Mouse (Mus musculus) lung, embryonic 15.5 days (tissue): Measurements from ENCODE around the gene Id1. TPM values are rescaled to one million over a fixed set of nuclear protein-coding genes. Genes with fewer than 3 reads are reported as not detected.

Source experiments
- ATAC-seq: fragments of 200-750 bp; cut with Nextera tagmentation; 2 replicates; pipeline ENCODE4 v1.8.0; 2017; ENCODE audit warnings: moderate number of reproducible peaks, borderline replicate concordance; ENCODE audit not compliant: low FRiP score, low TSS enrichment; ENCODE audit errors: extremely low read depth
- H3K27ac ChIP-seq: fragments of 300-500 bp; sonication (generic); 2 replicates; pipeline ENCODE4 v1.5.1; 2015; ENCODE audit warnings: moderate library complexity, mild to moderate bottlenecking, inconsistent platforms
- H3K27me3 ChIP-seq: fragments of 300-500 bp; sonication (generic); 2 replicates; pipeline ENCODE4 v1.6.1; 2015; ENCODE audit warnings: inconsistent platforms
- H3K36me3 ChIP-seq: fragments of 300-500 bp; sonication (generic); 2 replicates; pipeline ENCODE4 v1.6.1; 2015; ENCODE audit warnings: inconsistent platforms
- H3K4me1 ChIP-seq: fragments of 300-500 bp; sonication (generic); 2 replicates; pipeline ENCODE4 v1.6.1; 2015; ENCODE audit warnings: inconsistent platforms
- H3K4me2 ChIP-seq: fragments of 300-500 bp; sonication (generic); 2 replicates; pipeline ENCODE4 v1.6.1; 2015; ENCODE audit warnings: inconsistent platforms, mild to moderate bottlenecking, moderate library complexity
- H3K4me3 ChIP-seq: fragments of 300-500 bp; sonication (generic); 2 replicates; pipeline ENCODE4 v1.5.1; 2015; ENCODE audit warnings: mild to moderate bottlenecking, inconsistent platforms
- H3K9ac ChIP-seq: fragments of 300-500 bp; sonication (generic); 2 replicates; pipeline ENCODE4 v1.6.1; 2015; ENCODE audit warnings: inconsistent platforms
- H3K9me3 ChIP-seq: fragments of 300-500 bp; sonication (generic); 2 replicates; pipeline ENCODE4 v1.6.1; 2016; ENCODE audit warnings: inconsistent platforms
- WGBS: fragments of 180-500 bp; shearing (Covaris S2); methylation state at CpG from one replicate; pipeline ENCODE4 v1.1.7; 2015; 5-methylcytosine and 5-hydroxymethylcytosine counted together
- polyA plus RNA-seq: library from polyadenylated mRNA; unstranded; fragments of >200 nt; fragmentation: Nextera tagmentation; extraction: Ambion mirVana; gene quantifications from 2 replicates; pipeline ENCODE4 v1.2.1, GENCODE M21; 2015

Id1 gene
- polyA plus RNA-seq, 1 experiment from 2014 or later: 143 TPM

DNA sequence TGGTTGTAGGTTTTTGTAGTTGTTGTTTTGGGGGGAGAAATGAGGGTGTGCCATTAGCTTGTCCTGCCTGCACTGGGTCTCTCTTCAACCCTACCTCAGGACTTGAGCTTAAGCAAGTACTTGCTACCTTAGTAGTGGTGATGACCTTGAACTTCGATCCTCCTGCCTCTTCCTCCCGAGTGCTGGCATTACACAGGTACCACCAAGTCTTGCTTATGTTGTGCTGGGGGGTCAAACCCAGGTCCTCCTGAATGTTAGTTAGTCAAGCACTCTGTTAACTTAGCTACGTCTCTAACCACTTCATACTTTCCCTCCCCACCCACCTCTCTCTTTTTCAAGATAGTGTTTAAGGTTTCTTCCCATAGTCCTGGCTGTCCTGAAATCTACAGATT is 11.7 kb upstream of the Id1 start:
- H3K9ac ChIP-seq: peak overlapping the region; percentile 43; the same call in 1 of the 2 replicates
- H3K9me3 ChIP-seq: no peaks in the 10 kb centered on the region
- peak overlapping the region; percentile 71 for H3K4me2 ChIP-seq
- H3K27me3 ChIP-seq: 0 out of 2 replicates have a peak, but pooled peaks cover 4% of the 10 kb centered on the region
- H3K4me3 ChIP-seq: peak overlapping the region; percentile 38; the same call in 1 of the 2 replicates
- no peaks in the 10 kb centered on the region for H3K36me3 ChIP-seq
- WGBS: 55% methylated on average over 3 of the region's 3 CpGs
- H3K4me1 ChIP-seq: peaks cover 55% of the 10 kb centered on the region
- H3K27ac ChIP-seq: peak overlapping the region; percentile 52
- ATAC-seq: no peak

DNA sequence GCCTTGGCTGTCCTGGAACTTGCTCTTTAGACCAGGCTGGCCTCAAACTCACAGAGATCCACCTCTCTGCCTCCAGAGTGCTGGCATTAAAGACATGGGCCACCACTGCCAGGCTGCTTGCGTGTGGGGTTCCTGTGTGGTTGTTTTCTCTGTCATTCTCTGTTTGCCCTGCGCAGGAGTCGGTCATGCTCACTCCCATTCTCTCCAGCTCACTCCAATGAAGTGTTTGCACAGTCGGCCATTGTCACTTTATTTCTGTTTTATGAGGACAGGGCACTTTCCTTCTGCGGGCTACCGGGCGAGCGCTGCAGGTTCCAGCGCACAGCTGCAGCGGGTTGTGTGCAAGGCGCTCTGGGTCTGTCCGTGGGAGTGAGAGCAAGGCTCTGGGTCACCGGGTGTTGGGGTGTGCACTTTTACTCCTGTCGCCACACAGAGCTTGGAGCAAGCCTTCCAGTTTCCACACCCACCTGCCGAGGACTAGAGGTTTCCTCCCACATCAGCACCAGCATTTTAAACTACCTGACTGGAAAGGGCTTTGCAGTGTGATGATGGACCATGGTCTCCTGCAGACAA is 10.8 kb upstream of the Id1 start:
- Histone ChIP-seq H3K36me3 (no peaks in the 10 kb centered on the region), H3K9me3 (no peaks in the 10 kb centered on the region), H3K27me3 (0 out of 2 replicates have a peak, but pooled peaks cover 4% of the 10 kb centered on the region), H3K4me3 (no peak overlapping the region), H3K4me2 (peak overlapping the region; percentile 24), H3K9ac (no peak overlapping the region), H3K27ac (peak overlapping the region; percentile 59), H3K4me1 (peaks cover 64% of the 10 kb centered on the region)
- 53% methylated on average over 15 of the region's 15 CpGs for WGBS
- no peak for ATAC-seq

DNA sequence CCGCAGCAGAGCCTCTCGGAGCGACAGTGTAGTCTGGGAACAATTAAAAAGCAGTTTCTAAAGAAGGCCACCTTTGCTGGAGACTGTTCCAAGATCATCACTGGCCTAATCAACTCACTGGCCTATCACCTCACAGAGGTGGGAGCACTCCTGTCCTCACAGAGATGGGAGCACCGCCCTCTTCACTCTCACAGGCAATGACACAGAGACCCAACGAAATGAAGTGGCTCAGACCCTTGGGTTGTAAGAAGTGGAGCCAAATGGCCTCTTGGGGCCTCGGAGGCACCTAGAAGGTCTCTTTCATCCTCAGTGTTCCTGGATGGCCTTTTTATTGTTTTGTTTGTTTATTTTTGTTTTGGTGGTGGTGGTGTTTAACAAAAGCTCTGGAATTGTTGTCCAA is 9.8 kb upstream of the Id1 start:
- WGBS: 79% methylated on average over 6 of the region's 6 CpGs
- peak overlapping the region; percentile 83 for H3K27ac ChIP-seq
- no peaks in the 10 kb centered on the region for H3K9me3 ChIP-seq
- ATAC-seq: no peak
- H3K4me1 ChIP-seq: peaks cover 67% of the 10 kb centered on the region
- no peak overlapping the region for H3K4me2 ChIP-seq
- no peak overlapping the region for H3K9ac ChIP-seq
- H3K27me3 ChIP-seq: 0 out of 2 replicates have a peak, but pooled peaks cover 4% of the 10 kb centered on the region
- no peak overlapping the region for H3K4me3 ChIP-seq
- no peaks in the 10 kb centered on the region for H3K36me3 ChIP-seq

DNA sequence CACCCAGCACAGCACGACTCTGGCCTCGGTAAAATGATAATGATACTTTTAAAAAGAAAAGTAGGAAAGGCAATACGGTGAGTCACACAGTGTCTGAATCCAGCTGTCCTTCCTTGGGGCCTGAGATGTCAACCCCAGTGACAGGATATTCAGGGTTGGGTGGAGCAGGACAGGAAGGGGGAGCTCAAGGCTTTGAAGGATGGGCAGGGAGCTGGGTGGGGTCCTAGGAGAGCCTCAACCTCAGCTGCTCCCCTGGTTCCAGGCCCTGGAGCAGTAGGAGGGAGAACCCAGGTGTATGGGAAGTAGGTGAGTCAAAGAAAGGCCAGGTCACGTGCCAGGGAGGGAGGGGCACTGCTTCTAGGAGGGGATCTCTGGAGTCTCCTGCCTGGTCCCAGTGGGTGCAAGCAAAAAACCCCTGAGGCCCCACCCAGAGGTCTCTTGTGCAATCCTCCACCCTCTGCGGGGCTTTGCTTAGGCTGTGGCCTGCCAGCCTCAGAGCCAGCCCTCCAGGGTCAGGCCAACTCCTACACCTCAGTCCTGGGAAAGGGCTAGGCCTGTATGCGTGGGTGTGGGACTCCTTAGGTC is 9.2 kb upstream of the Id1 start:
- Histone ChIP-seq H3K4me3 (no peak overlapping the region), H3K4me2 (no peak overlapping the region), H3K9me3 (no peaks in the 10 kb centered on the region), H3K36me3 (no peaks in the 10 kb centered on the region), H3K4me1 (peaks cover 69% of the 10 kb centered on the region), H3K27me3 (0 out of 2 replicates have a peak, but pooled peaks cover 4% of the 10 kb centered on the region), H3K27ac (peak overlapping the region; percentile 83), H3K9ac (no peak overlapping the region)
- 51% methylated on average over 6 of the region's 6 CpGs for WGBS
- no peak; the same call in 1 of the 2 replicates for ATAC-seq

DNA sequence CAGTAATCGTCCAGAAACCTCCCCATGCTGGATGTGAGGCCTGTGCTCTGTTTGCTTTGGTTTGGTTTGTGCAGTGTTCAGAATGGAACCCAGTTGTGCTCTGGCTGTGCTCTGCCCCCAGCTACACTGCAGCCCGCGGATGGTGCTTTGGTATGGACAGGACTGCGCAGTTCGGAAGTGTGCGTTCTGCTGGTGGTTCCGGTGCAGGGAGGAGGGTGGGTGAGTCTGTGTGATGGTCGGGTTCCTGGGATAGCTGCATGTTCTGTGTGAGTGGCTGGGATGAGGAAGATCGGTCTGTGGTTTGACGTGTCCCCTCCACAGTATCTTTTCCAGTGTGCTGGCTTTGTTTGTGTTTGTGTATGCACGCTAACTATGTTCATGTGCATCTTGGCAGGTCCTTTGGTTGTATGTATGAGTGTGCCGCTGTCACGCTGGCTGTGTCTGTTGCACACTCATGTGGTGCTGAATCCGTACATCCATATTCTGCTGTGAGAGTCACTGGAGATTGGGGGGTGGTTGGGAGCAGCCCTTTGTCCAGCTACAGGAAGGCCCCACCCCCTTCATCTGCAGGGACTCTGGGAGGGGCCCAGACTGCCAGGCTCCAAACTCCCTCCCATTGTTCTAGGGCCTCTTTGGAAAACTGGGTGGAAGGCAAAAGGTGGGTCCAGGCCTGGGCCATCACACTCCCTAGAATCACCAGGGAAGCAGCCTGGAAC is 8.1 kb upstream of the Id1 start:
- no peak for ATAC-seq
- Histone ChIP-seq H3K4me1 (peaks cover 78% of the 10 kb centered on the region), H3K27ac (peak overlapping the region; percentile 83), H3K9ac (peak overlapping the region; percentile 8; the same call in 1 of the 2 replicates), H3K27me3 (0 out of 2 replicates have a peak, but pooled peaks cover 3% of the 10 kb centered on the region), H3K9me3 (no peaks in the 10 kb centered on the region), H3K4me3 (no peak overlapping the region), H3K4me2 (no peak overlapping the region), H3K36me3 (no peaks in the 10 kb centered on the region)
- 75% methylated on average over 14 of the region's 14 CpGs for WGBS

DNA sequence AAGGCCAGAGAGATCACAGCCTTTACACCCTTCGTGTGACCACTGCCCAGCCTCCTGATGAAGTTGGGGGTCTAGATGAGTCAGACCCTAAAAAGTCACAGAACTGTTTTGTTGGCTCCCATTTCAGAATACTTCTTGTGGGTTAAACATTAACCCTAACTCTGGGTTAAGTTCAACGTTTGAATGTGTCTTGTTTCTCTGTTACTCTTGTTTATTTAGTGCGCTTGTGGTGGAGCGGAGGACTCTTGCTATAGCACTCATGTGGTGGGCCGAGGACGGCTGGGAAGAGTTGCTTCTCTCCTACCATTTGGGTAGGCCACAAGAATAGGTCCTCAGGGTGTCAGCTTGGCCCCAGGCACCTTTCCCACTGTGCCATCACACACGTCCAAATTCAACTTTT is 7.5 kb upstream of the Id1 start:
- Histone ChIP-seq H3K4me2 (no peak overlapping the region), H3K36me3 (no peaks in the 10 kb centered on the region), H3K4me3 (no peak overlapping the region), H3K27ac (peak overlapping the region; percentile 83), H3K9me3 (no peaks in the 10 kb centered on the region), H3K4me1 (peaks cover 83% of the 10 kb centered on the region), H3K27me3 (no peaks in the 10 kb centered on the region), H3K9ac (no peak overlapping the region)
- ATAC-seq: no peak
- 70% methylated on average over 7 of the region's 7 CpGs for WGBS

DNA sequence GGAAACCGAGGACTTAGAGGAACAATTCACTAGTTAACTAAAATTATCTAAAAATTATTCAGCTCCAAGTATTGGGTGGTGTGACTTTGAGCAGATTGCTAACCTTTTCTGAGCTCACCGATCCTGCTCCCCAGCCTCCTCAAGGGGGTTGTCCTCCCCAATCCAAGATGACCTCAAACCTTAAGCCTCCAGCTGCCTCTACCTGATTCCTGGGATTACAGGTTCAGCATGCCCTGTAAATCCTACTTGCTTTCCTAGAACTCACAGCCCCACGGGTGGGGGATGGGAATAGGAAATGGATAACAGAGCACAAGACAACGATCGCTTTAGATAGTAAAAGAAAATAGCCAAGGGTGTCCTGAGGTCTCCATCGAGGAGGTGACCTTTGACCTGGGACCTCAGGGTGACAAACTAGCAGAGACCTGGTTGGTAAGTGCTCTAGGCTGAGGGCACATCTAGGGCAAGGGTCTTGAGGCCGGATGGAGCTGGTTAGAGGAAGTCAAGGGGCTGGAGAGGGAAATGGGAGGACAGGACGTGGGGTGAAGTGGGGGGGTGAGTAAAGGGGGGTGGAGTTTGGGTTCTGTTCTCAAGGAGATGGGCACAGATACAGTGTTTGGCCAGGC is 6.9 kb upstream of the Id1 start:
- H3K27me3 ChIP-seq: no peaks in the 10 kb centered on the region
- H3K36me3 ChIP-seq: no peaks in the 10 kb centered on the region
- H3K4me2 ChIP-seq: peak overlapping the region; percentile 23; the same call in 1 of the 2 replicates
- no peak overlapping the region for H3K9ac ChIP-seq
- no peaks in the 10 kb centered on the region for H3K9me3 ChIP-seq
- 30% methylated on average over 8 of the region's 8 CpGs for WGBS
- peaks cover 83% of the 10 kb centered on the region for H3K4me1 ChIP-seq
- no peak overlapping the region for H3K4me3 ChIP-seq
- H3K27ac ChIP-seq: peak overlapping the region; percentile 83
- no peak for ATAC-seq

DNA sequence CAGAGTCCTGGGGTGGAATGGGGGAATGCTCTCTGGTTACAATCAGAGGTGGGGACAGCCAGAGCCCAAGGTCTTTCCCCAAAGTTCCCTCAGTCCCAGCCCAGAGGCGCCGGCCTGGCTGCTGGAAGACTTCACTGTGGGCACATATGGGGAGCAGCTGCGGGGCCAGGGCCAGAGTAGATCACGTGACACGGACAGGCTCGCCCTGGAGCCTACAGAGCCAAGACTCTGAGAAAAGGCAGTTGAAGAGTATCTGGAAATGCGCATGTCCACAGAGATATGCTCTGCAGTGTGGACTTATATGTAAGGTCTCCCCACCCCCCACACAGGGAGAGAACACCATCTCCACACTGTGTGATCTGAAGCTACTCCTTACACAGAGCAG is 6.4 kb upstream of the Id1 start:
- Histone ChIP-seq H3K27ac (peak overlapping the region; percentile 83), H3K4me2 (peak overlapping the region; percentile 23; the same call in 1 of the 2 replicates), H3K9me3 (no peaks in the 10 kb centered on the region), H3K9ac (no peak overlapping the region), H3K27me3 (no peaks in the 10 kb centered on the region), H3K36me3 (no peaks in the 10 kb centered on the region), H3K4me1 (peaks cover 83% of the 10 kb centered on the region), H3K4me3 (no peak overlapping the region)
- WGBS: 19% methylated on average over 7 of the region's 7 CpGs
- ATAC-seq: peak; percentile 87

DNA sequence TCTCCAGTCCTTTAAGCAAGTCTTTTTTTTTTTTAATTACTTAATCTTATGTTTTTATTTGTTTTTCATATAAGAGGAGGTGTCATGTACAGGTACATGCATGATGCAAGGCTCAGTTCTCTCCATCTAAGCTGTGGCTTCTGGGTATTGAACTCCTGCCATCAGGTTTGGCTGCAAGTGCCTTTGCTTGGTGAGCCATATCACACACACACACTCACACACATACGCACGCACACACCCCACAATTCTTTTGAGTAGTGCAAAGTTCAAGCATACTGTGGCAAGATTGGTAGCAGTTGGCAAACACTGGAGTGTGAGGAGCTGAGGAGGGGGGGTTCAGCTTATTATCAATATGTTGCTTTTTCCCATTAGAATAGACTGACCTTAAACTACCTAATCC is 2.9 kb upstream of the Id1 start:
- H3K4me2 ChIP-seq: no peak overlapping the region
- peak overlapping the region; percentile 37; the same call in 1 of the 2 replicates for H3K27ac ChIP-seq
- no peak for ATAC-seq
- H3K4me1 ChIP-seq: peaks cover 61% of the 10 kb centered on the region
- no peak overlapping the region for H3K4me3 ChIP-seq
- no peaks in the 10 kb centered on the region for H3K9me3 ChIP-seq
- no peak overlapping the region for H3K9ac ChIP-seq
- H3K27me3 ChIP-seq: no peaks in the 10 kb centered on the region
- 66% methylated on average over 2 of the region's 2 CpGs for WGBS
- H3K36me3 ChIP-seq: no peaks in the 10 kb centered on the region

DNA sequence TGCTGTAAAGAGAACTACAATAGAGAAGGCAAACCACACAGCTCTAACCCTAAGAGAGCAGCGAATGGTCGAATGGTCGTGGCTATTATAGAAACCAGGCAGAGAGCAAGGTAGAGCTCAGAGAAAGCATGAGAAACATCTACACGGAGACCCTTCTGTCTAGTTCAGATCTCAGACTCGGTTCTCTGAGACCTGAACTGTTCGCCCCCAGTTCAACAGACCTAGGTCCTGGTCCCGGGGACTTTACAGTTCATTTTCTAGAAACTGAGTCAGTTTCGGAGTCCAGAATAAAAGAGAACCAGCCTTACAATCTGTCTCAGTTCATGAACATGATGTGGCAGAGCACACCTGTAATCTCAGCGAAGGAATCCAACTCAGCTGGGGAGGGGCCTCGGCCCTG is 1.6 kb upstream of the Id1 start:
- H3K4me2 ChIP-seq: peak overlapping the region; percentile 80
- no peak for ATAC-seq
- H3K9ac ChIP-seq: no peak overlapping the region
- WGBS: 9% methylated on average over 10 of the region's 10 CpGs
- peak overlapping the region; percentile 56 for H3K4me3 ChIP-seq
- no peaks in the 10 kb centered on the region for H3K9me3 ChIP-seq
- H3K36me3 ChIP-seq: no peaks in the 10 kb centered on the region
- H3K27ac ChIP-seq: peak overlapping the region; percentile 96
- H3K27me3 ChIP-seq: no peaks in the 10 kb centered on the region
- peaks cover 60% of the 10 kb centered on the region for H3K4me1 ChIP-seq

DNA sequence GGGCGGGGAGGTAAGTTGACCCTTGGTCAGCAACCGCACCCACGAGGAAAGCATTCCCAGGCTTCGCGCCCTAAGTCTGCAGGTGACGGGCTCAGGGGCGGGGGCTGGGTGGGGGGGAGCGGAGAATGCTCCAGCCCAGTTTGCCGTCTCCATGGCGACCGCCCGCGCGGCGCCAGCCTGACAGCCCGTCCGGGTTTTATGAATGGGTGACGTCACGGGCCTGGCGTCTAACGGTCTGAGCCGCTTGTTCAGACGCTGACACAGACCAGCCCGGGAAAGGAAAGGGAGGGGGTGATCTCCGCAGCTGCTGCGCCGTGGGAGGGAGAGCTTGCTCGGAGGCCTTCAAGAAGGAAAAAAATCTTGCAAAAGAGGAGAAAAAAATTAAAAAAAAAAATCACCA is 1.1 kb upstream of the Id1 start:
- Histone ChIP-seq H3K4me1 (peaks cover 60% of the 10 kb centered on the region), H3K4me2 (peak overlapping the region; percentile 80), H3K9ac (peak overlapping the region; percentile 36), H3K4me3 (peak overlapping the region; percentile 56), H3K27me3 (no peaks in the 10 kb centered on the region), H3K9me3 (no peaks in the 10 kb centered on the region), H3K36me3 (no peaks in the 10 kb centered on the region), H3K27ac (peak overlapping the region; percentile 96)
- WGBS: 0% methylated on average over 28 of the region's 28 CpGs
- peak; percentile 82 for ATAC-seq
